Mouse (Mus musculus) brain, embryonic 14.5 days (tissue): ENCODE data around the gene Epsti1.

Experiments used
- CTCF ChIP-seq: fragments of 200-500 bp; IDR thresholded peaks from 2 replicates; pipeline ENCODE4 v1.5.1; 2012; ENCODE audit warnings: inconsistent platforms, mild to moderate bottlenecking, moderate library complexity, borderline replicate concordance; ENCODE audit not compliant: insufficient read depth, insufficient read length; ENCODE audit errors: extremely low read depth
- POLR2A ChIP-seq: fragments of 200-500 bp; IDR thresholded peaks from 2 replicates; pipeline ENCODE4 v1.6.1; 2012; ENCODE audit warnings: mild to moderate bottlenecking, inconsistent platforms, borderline replicate concordance; ENCODE audit not compliant: poor library complexity, insufficient read depth, insufficient read length, severe bottlenecking; ENCODE audit errors: extremely low read depth

DNA sequence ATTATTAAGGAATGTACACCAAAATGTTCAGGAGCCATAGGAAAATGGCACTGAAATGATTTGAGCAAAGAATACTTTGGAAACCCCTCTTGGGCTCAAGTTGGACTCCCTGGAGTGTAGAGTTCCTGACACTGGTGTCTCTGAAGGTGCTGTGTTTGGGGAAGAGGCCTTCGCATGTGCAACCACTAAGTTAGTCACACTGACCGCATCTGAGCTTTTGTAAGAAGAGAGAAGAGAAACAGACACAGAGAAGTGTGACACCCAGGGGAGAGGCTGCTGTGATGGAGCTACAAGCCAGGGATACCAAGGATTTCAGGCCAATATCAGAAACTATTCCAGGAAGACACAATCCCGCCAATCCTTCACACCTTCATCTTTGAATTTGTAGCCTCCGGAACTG, 17.1 kb upstream of the Epsti1 start:
- TF ChIP-seq CTCF = no peak
- no peak for TF ChIP-seq POLR2A
